Mouse (Mus musculus): ENCODE results near the gene Dync2h1. TPM values are rescaled to one million over a fixed set of nuclear protein-coding genes. Genes with fewer than 3 reads are reported as not detected.

Dync2h1 gene
- polyA plus RNA-seq, 1 experiment = 1.8 TPM

- H3K4me3 ChIP-seq (ENCODE audit: insufficient read depth, low read depth, low read length) = no peak overlapping the region
- no peak overlapping the region for H3K27ac ChIP-seq (ENCODE audit: insufficient read depth, low read depth, low read length)
- H3K36me3 ChIP-seq (ENCODE audit: control insufficient read depth, insufficient read depth, low read length) = no peaks in the 10 kb centered on the region
- WGBS = 62% methylated on average over 1 of the region's 1 CpGs
- no peaks in the 10 kb centered on the region for H3K4me1 ChIP-seq (ENCODE audit: control insufficient read depth, insufficient read depth, low read length)
- no peak for TF ChIP-seq CTCF (conservative IDR thresholded peaks at IDR 0.05; ENCODE audit: insufficient read depth, insufficient read length, low read depth, low read length)
- TF ChIP-seq POLR2A (IDR thresholded peaks at IDR 0.05; ENCODE audit: low read depth, low read length) = no peak
- no peaks in the 10 kb centered on the region for H3K27me3 ChIP-seq (replicated peaks; ENCODE audit: control insufficient read depth, insufficient read depth, low read length)
- no peak for DNase-seq
These were observed 282.6 kb downstream of the Dync2h1 start for GRCm38 (mm10) chr9:6901620-6902019.

- no peaks in the 10 kb centered on the region for H3K27me3 ChIP-seq (replicated peaks; ENCODE audit: control insufficient read depth, insufficient read depth, low read length)
- peak; percentile 27 for DNase-seq
These were observed 292.9 kb downstream of the Dync2h1 start for GRCm38 (mm10) chr9:6891331-6891730.

GRCm38 (mm10) chr9:6881187-6881984 is 302.9 kb downstream of the Dync2h1 start:
- Histone ChIP-seq H3K27me3 (replicated peaks; ENCODE audit: control insufficient read depth, insufficient read depth, low read length) (no peaks in the 10 kb centered on the region), H3K27ac (ENCODE audit: insufficient read depth, low read depth, low read length) (no peak overlapping the region), H3K4me1 (ENCODE audit: control insufficient read depth, insufficient read depth, low read length) (no peaks in the 10 kb centered on the region), H3K36me3 (ENCODE audit: control insufficient read depth, insufficient read depth, low read length) (no peaks in the 10 kb centered on the region), H3K4me3 (ENCODE audit: insufficient read depth, low read depth, low read length) (no peak overlapping the region)
- TF ChIP-seq CTCF (conservative IDR thresholded peaks at IDR 0.05; ENCODE audit: insufficient read depth, insufficient read length, low read depth, low read length) = no peak
- no peak for TF ChIP-seq POLR2A (IDR thresholded peaks at IDR 0.05; ENCODE audit: low read depth, low read length)
- 70% methylated on average over 1 of the region's 1 CpGs for WGBS
- DNase-seq = no peak

More at GRCm38 (mm10) chr9:6891331-6891730, 292.9 kb downstream of the Dync2h1 start:
- H3K36me3 ChIP-seq (ENCODE audit: control insufficient read depth, insufficient read depth, low read length) = no peaks in the 10 kb centered on the region
- no peak overlapping the region for H3K4me3 ChIP-seq (ENCODE audit: insufficient read depth, low read depth, low read length)
- TF ChIP-seq POLR2A (IDR thresholded peaks at IDR 0.05; ENCODE audit: low read depth, low read length) (no peak), CTCF (conservative IDR thresholded peaks at IDR 0.05; ENCODE audit: insufficient read depth, insufficient read length, low read depth, low read length) (no peak)
- H3K4me1 ChIP-seq (ENCODE audit: control insufficient read depth, insufficient read depth, low read length) = no peaks in the 10 kb centered on the region
- H3K27ac ChIP-seq (ENCODE audit: insufficient read depth, low read depth, low read length) = no peak overlapping the region

Other genes with a start within 250 kb of the Dync2h1 start
- 15.8 and 16.3 TPM in 2 replicates for gene Dcun1d5, start 74 bp upstream of the Dync2h1 start, polyA plus RNA-seq (2012; rRNA removed)
- 1.2 and 1.7 TPM in 2 replicates for gene Mmp13, start 88.1 kb upstream of the Dync2h1 start, polyA plus RNA-seq (2012; rRNA removed)
- gene Mmp12, start 159.9 kb upstream of the Dync2h1 start, polyA plus RNA-seq (2012; rRNA removed) = 1.0 and 1.4 TPM in 2 replicates
- gene Mmp1b, start 203.6 kb upstream of the Dync2h1 start, polyA plus RNA-seq (2012; rRNA removed) = not detected in 2 replicates